Mouse (Mus musculus) left cerebral cortex, adult 2 months (tissue): ENCODE results near the gene Myocd. TPM values are rescaled to one million over a fixed set of nuclear protein-coding genes. Genes with fewer than 3 reads are reported as not detected.

Source experiments
- DNase-seq, 2 experiments: peaks; one replicate each; pipeline ENCODE4 v3.0.0; 2021 to 2022; ENCODE audit warnings: low spot score in 2 of 2, mixed read lengths in 1 of 2; ENCODE audit errors: extremely low spot score in 1 of 2
- H3K27ac ChIP-seq: fragments of 200-600 bp; 2 replicates; pipeline ENCODE4 v1.8.1; 2022
- H3K4me3 ChIP-seq: fragments of 200-600 bp; 2 replicates; pipeline ENCODE4 v1.8.1; 2022
- CTCF ChIP-seq: fragments of 200-600 bp; IDR thresholded peaks from 2 replicates; pipeline ENCODE4 v1.8.1; 2022; ENCODE audit warnings: antibody characterized with exemption, mild to moderate bottlenecking, moderate library complexity
- intact Hi-C: fragments of 180-260 bp; cut with DNase I; formaldehyde crosslinking; loops from one replicate; pipeline ENCODE4 v1.15.1; 2025
- total RNA-seq, 2 experiments: library from RNA; stranded (reverse); gene quantifications; 2 replicates each; pipeline ENCODE4 v1.2.3; 2021

Gene Myocd
- total RNA-seq, 2 experiments from 2014 or later: 0.26 to 0.36 TPM

GRCm38 (mm10) chr11:65255564-65255963 lies 14.2 kb downstream of the Myocd start:
- no peak overlapping the region for H3K27ac ChIP-seq
- no peak for TF ChIP-seq CTCF
- intact Hi-C loops: no loop called here
- DNase-seq: no peak
- no peak overlapping the region for H3K4me3 ChIP-seq

GRCm38 (mm10) chr11:65250366-65250765 lies 19.4 kb downstream of the Myocd start:
- Histone ChIP-seq H3K4me3 (no peak overlapping the region), H3K27ac (no peak overlapping the region; the same call in 1 of the 2 replicates)
- intact Hi-C loops: no loop called here
- no peak for TF ChIP-seq CTCF
- no peak for DNase-seq

- H3K4me3 ChIP-seq: no peak overlapping the region
- intact Hi-C loops: loop anchor here (10.0 kb wide), 2 partner anchors 192 to 558 kb away; partner anchors contain the start of gene Zkscan6
- no peak for DNase-seq
- peak overlapping the region; percentile 78 for H3K27ac ChIP-seq
- TF ChIP-seq CTCF: no peak
These were observed 23.3 kb downstream of the Myocd start for GRCm38 (mm10) chr11:65246301-65247054.

DNA sequence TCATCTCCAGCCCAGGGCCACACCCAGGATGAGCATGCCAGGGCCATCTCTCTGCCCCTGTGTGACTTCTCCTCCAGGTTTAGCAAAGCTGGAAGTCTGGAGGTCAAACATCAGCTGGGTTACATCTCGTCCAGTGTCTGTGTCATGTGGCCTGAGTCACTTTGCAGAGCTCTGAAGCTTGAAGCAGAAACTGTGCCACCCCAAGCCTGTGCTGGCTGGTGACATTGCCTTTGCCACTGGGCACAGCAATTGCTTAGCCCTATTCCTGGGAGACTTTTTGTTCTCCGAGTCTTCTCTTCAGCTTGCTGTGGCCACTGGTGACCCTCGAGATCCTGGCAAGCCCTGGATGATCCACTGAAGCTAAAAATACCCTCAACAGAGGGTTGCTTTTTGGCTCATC lies 26.2 kb downstream of the Myocd start:
- H3K4me3 ChIP-seq: no peak overlapping the region
- TF ChIP-seq CTCF: no peak
- no peak overlapping the region for H3K27ac ChIP-seq
- DNase-seq: no peak
- intact Hi-C loops: loop anchor here (10.0 kb wide), 2 partner anchors 189 to 561 kb away; partner anchors contain the start of gene Zkscan6

GRCm38 (mm10) chr11:65240521-65240920 lies 29.3 kb downstream of the Myocd start:
- Histone ChIP-seq H3K27ac (no peak overlapping the region), H3K4me3 (no peak overlapping the region)
- TF ChIP-seq CTCF: no peak
- intact Hi-C loops: loop anchor here (10.0 kb wide), 2 partner anchors 186 to 564 kb away; partner anchors contain the start of gene Zkscan6
- DNase-seq: no peak

DNA sequence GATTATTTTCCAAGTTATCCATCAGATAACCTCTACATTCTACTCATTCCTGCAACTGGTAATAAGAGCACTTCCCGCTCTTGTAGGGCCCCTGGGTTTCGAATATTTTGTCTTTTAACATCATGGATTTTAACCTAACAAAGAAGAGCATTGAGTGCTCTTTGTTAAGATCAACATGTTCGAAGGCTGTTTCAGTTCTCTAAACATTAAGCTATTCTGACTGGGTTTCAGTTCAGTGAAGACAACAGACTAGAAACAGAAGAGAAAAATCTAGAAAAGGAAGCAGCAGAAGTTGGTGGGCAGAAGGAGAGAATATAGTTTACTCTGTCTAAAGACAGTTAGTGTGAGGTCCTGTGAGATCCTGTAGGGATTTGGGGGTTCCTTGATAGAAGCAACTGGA lies 31.9 kb downstream of the Myocd start:
- DNase-seq: no peak
- Histone ChIP-seq H3K4me3 (no peak overlapping the region), H3K27ac (no peak overlapping the region)
- intact Hi-C loops: no loop called here
- no peak for TF ChIP-seq CTCF

DNA sequence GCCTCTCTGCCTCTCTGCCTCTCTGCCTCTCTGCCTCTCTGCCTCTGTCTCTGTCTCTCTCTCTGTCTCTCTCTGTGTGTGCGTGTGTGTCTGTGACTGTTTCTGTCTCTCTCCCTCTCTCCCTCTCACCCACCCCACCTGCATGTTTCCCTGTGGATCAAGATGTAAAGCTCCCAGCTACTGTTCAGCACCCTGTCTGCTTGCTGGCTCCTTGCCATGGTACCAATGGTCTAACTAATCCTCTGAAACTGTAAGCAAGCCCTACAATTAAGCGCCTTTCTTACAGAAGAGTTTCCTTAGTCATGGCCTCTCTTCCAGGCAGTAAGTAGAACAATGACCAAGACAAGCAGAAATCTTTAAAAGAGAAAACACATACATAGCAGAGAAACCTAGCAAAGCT lies 32.9 kb downstream of the Myocd start:
- intact Hi-C loops: no loop called here
- Histone ChIP-seq H3K27ac (no peak overlapping the region), H3K4me3 (no peak overlapping the region)
- DNase-seq: no peak
- no peak for TF ChIP-seq CTCF

DNA sequence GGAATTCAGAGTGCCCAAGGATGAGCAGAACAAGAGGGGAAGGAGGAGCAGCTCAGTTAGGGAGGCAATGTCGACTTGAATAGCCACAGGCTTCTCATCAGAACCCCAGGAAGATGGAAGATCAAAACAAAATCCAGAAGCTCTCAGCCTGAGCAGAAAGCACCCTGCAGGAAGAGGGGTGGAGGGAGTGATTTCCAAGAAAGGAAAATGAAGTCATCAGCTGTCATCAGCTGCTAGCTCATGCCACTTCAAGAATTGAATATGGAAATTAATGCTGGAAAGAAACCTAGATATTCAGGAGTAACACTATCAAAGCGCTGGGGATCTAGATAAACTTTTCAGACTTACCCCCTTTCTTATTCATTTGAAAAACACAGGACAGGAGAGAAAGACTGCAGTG lies 34.4 kb downstream of the Myocd start:
- intact Hi-C loops: no loop called here
- no peak for TF ChIP-seq CTCF

GRCm38 (mm10) chr11:65231771-65232170 lies 38.0 kb downstream of the Myocd start:
- Histone ChIP-seq H3K27ac (no peak overlapping the region), H3K4me3 (no peak overlapping the region)
- no peak for TF ChIP-seq CTCF
- no peak for DNase-seq
- intact Hi-C loops: no loop called here

More for the DNA sequence above, 34.4 kb downstream of the Myocd start:
- no peak overlapping the region for H3K4me3 ChIP-seq
- no peak for DNase-seq
- H3K27ac ChIP-seq: no peak overlapping the region

- Histone ChIP-seq H3K27ac (no peak overlapping the region), H3K4me3 (no peak overlapping the region)
- no peak for DNase-seq
- intact Hi-C loops: no loop called here
- no peak for TF ChIP-seq CTCF
These were observed 43.0 kb downstream of the Myocd start for GRCm38 (mm10) chr11:65226766-65227165.

DNA sequence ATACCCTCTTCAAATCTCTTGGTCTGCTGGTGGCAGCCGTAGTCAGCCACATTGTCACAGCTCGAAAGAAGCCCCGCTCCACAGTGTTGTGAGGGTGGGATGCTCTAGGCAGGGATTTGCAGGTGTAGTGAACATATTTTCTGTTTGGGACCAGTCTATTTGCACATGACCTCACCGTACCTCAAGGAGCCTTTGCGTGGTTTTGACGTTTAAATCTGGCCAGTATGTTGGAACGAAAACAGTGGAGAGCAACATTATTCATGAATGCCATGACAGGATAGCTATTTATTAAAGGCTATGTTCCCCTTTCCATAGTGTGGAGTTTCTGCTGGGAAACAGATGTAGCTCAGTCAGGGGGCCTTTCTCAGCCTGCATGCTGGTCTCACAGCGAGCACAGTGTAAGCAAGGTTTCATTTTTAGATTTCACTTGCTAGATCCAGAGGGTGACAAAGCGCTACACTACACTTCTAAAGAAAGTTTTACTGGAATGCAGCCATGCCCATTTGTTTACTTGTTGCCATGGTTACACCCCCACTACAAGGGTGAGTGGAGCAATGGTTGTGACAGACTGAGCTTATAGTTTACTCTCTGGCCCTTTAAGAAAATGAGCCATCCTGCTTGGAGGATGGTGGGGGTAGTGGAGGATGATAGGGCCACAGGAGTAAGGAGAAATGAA lies 54.7 kb downstream of the Myocd start:
- DNase-seq: no peak
- Histone ChIP-seq H3K27ac (no peak overlapping the region), H3K4me3 (no peak overlapping the region)
- no peak for TF ChIP-seq CTCF
- intact Hi-C loops: no loop called here

- no peak overlapping the region for H3K27ac ChIP-seq
- no peak for DNase-seq
- intact Hi-C loops: no loop called here
- no peak for TF ChIP-seq CTCF
- no peak overlapping the region for H3K4me3 ChIP-seq
These were observed 56.0 kb downstream of the Myocd start for GRCm38 (mm10) chr11:65213806-65214205.
